Mouse (Mus musculus) MEL (cell line): ENCODE data around the gene Fkbp1b. TPM values are rescaled to one million over a fixed set of nuclear protein-coding genes. Genes with fewer than 3 reads are reported as not detected.

Experiments
- DNase-seq: peaks from one replicate; pipeline ENCODE4 v3.0.0; 2011; ENCODE audit warnings: low read depth, low spot score
- H3K27ac ChIP-seq: 2 replicates; pipeline ENCODE4 v1.5.1; 2012; ENCODE audit warnings: low read depth, mild to moderate bottlenecking, control low read depth, low read length, moderate library complexity; ENCODE audit not compliant: control insufficient read depth
- H3K27me3 ChIP-seq, 2 experiments: fragments of 150-350 bp in 1 of 2; sonication (generic) in 1 of 2; 2 replicates each; pipeline ENCODE4 v1.6.1; 2012; ENCODE audit warnings: low read length in 2 of 2, mild to moderate bottlenecking in 2 of 2, improper control_type of control experiment in 1 of 2, moderate library complexity in 1 of 2; ENCODE audit not compliant: insufficient read depth in 2 of 2, control insufficient read depth in 1 of 2
- H3K36me3 ChIP-seq, 2 experiments: 2 replicates each; pipeline ENCODE4 v1.6.1; 2012 to 2014; ENCODE audit warnings: low read length in 2 of 2, improper control_type of control experiment in 1 of 2, inconsistent platforms in 1 of 2, mild to moderate bottlenecking in 1 of 2; ENCODE audit not compliant: insufficient read depth in 2 of 2, control insufficient read depth in 1 of 2
- H3K4me1 ChIP-seq, 2 experiments: fragments of 150-350 bp in 1 of 2; sonication (generic) in 1 of 2; 2 replicates each; pipeline ENCODE4 v1.6.1; 2012; ENCODE audit warnings: low read length in 2 of 2, improper control_type of control experiment in 1 of 2, mild to moderate bottlenecking in 1 of 2; ENCODE audit not compliant: insufficient read depth in 2 of 2, control insufficient read depth in 1 of 2
- H3K4me3 ChIP-seq, 2 experiments: fragments of 150-350 bp in 1 of 2; sonication (generic) in 1 of 2; 2 replicates each; pipeline ENCODE4 v1.5.1; 2012; ENCODE audit warnings: low read depth in 2 of 2, low read length in 2 of 2, mild to moderate bottlenecking in 2 of 2, moderate library complexity in 2 of 2, control low read depth in 1 of 2, improper control_type of control experiment in 1 of 2; ENCODE audit not compliant: control insufficient read depth in 1 of 2, insufficient read depth in 1 of 2
- H3K79me2 ChIP-seq: 2 replicates; pipeline ENCODE4 v1.6.1; 2012; ENCODE audit warnings: mild to moderate bottlenecking, low read length, moderate library complexity; ENCODE audit not compliant: control insufficient read depth, poor library complexity, insufficient read depth
- H3K9ac ChIP-seq: 2 replicates; pipeline ENCODE4 v1.6.1; 2012; ENCODE audit warnings: low read depth, mild to moderate bottlenecking, control low read depth, low read length, moderate library complexity; ENCODE audit not compliant: control insufficient read depth, poor library complexity, severe bottlenecking
- H3K9me3 ChIP-seq: fragments of 150-350 bp; sonication (generic); replicated peaks from 2 replicates; pipeline ENCODE4 v1.6.1; 2012; ENCODE audit warnings: mild to moderate bottlenecking, low read length, improper control_type of control experiment, moderate library complexity; ENCODE audit not compliant: insufficient read depth
- CHD2 ChIP-seq: IDR thresholded peaks from 2 replicates; pipeline ENCODE4 v1.6.1; 2011; ENCODE audit warnings: low read length, improper control_type of control experiment
- CTCF ChIP-seq, 3 experiments: IDR thresholded peaks in 2 of 3; conservative IDR thresholded peaks in 1 of 3; 2 replicates each; pipeline ENCODE4 v1.5.1; 2011 to 2012; ENCODE audit warnings: low read length in 3 of 3, low read depth in 2 of 3, mild to moderate bottlenecking in 2 of 3, improper control_type of control experiment in 1 of 3, inconsistent platforms in 1 of 3, mixed read lengths in 1 of 3, moderate library complexity in 1 of 3; ENCODE audit not compliant: control insufficient read depth in 1 of 3, insufficient read depth in 1 of 3, poor library complexity in 1 of 3, severe bottlenecking in 1 of 3
- E2F4 ChIP-seq: IDR thresholded peaks from 2 replicates; pipeline ENCODE4 v1.6.1; 2011; ENCODE audit warnings: low read depth, low read length, improper control_type of control experiment, borderline replicate concordance
- ELF1 ChIP-seq: IDR thresholded peaks from 2 replicates; pipeline ENCODE4 v1.6.1; 2014; ENCODE audit warnings: low read depth, mild to moderate bottlenecking, inconsistent platforms, low read length, improper control_type of control experiment, moderate library complexity
- EP300 ChIP-seq, 2 experiments: IDR thresholded peaks; 2 replicates each; pipeline ENCODE4 v1.6.1; 2011; ENCODE audit warnings: improper control_type of control experiment in 2 of 2, low read length in 2 of 2, low read depth in 1 of 2, mild to moderate bottlenecking in 1 of 2
- ETS1 ChIP-seq: IDR thresholded peaks from 2 replicates; pipeline ENCODE4 v1.6.1; 2012; ENCODE audit warnings: low read depth, mild to moderate bottlenecking, inconsistent platforms, low read length, improper control_type of control experiment, moderate library complexity
- HCFC1 ChIP-seq: IDR thresholded peaks from 2 replicates; pipeline ENCODE4 v1.6.1; 2012; ENCODE audit warnings: low read depth, mild to moderate bottlenecking, inconsistent platforms, low read length, improper control_type of control experiment, moderate library complexity
- JUND ChIP-seq: IDR thresholded peaks from 2 replicates; pipeline ENCODE4 v1.6.1; 2011; ENCODE audit warnings: low read depth, mild to moderate bottlenecking, improper control_type of control experiment, low read length
- MAX ChIP-seq: IDR thresholded peaks from 2 replicates; pipeline ENCODE4 v1.6.1; 2011; ENCODE audit warnings: low read length, improper control_type of control experiment
- MAZ ChIP-seq: IDR thresholded peaks from 2 replicates; pipeline ENCODE4 v1.6.1; 2012; ENCODE audit warnings: low read depth, mild to moderate bottlenecking, inconsistent platforms, low read length, improper control_type of control experiment
- MEF2A ChIP-seq: IDR thresholded peaks from 2 replicates; pipeline ENCODE4 v1.6.1; 2014; ENCODE audit warnings: low read depth, mild to moderate bottlenecking, inconsistent platforms, low read length, improper control_type of control experiment; ENCODE audit not compliant: poor library complexity, insufficient replicate concordance, severe bottlenecking; ENCODE audit errors: extremely low read depth
- MXI1 ChIP-seq: IDR thresholded peaks from 2 replicates; pipeline ENCODE4 v1.6.1; 2011; ENCODE audit warnings: mild to moderate bottlenecking, low read depth, low read length, improper control_type of control experiment
- MYB ChIP-seq: IDR thresholded peaks from 2 replicates; pipeline ENCODE4 v1.6.1; 2011; ENCODE audit warnings: mild to moderate bottlenecking, low read depth, low read length, improper control_type of control experiment
- MYC ChIP-seq: IDR thresholded peaks from 2 replicates; pipeline ENCODE4 v1.6.1; 2011; ENCODE audit warnings: low read depth, mild to moderate bottlenecking, low read length, improper control_type of control experiment, moderate library complexity
- NELFE ChIP-seq: IDR thresholded peaks from 2 replicates; pipeline ENCODE4 v1.6.1; 2011; ENCODE audit warnings: low read depth, low read length, improper control_type of control experiment
- NRF1 ChIP-seq: IDR thresholded peaks from 2 replicates; pipeline ENCODE4 v1.6.1; 2014; ENCODE audit warnings: low read depth, mild to moderate bottlenecking, inconsistent platforms, low read length, improper control_type of control experiment, moderate library complexity; ENCODE audit not compliant: poor library complexity, insufficient read depth, severe bottlenecking
- POLR2A ChIP-seq, 2 experiments: IDR thresholded peaks; 2 replicates each; pipeline ENCODE4 v1.6.1; 2011 to 2012; ENCODE audit warnings: low read length in 2 of 2, mild to moderate bottlenecking in 2 of 2, control low read depth in 1 of 2, improper control_type of control experiment in 1 of 2, low read depth in 1 of 2, moderate library complexity in 1 of 2; ENCODE audit not compliant: control insufficient read depth in 1 of 2, insufficient read depth in 1 of 2, poor library complexity in 1 of 2
- POLR2AphosphoS2 ChIP-seq: IDR thresholded peaks from 2 replicates; pipeline ENCODE4 v1.6.1; 2011; ENCODE audit warnings: low read length, improper control_type of control experiment
- POLR2AphosphoS5 ChIP-seq: IDR thresholded peaks from 2 replicates; pipeline ENCODE4 v1.6.1; 2012; ENCODE audit warnings: low read depth, borderline replicate concordance, mild to moderate bottlenecking, inconsistent platforms, low read length, moderate library complexity, mixed read lengths
- RAD21 ChIP-seq: IDR thresholded peaks from 2 replicates; pipeline ENCODE4 v1.6.1; 2011; ENCODE audit warnings: mild to moderate bottlenecking, low read depth, low read length, improper control_type of control experiment
- SIN3A ChIP-seq: IDR thresholded peaks from 2 replicates; pipeline ENCODE4 v1.6.1; 2012; ENCODE audit warnings: low read length, improper control_type of control experiment, inconsistent platforms
- TAL1 ChIP-seq: IDR thresholded peaks from 2 replicates; pipeline ENCODE4 v1.6.1; 2012; ENCODE audit warnings: mild to moderate bottlenecking, inconsistent platforms, low read length, moderate library complexity, mixed read lengths
- TBP ChIP-seq: IDR thresholded peaks from 2 replicates; pipeline ENCODE4 v1.8.0; 2011; ENCODE audit warnings: low read depth, low read length, improper control_type of control experiment
- TCF12 ChIP-seq: IDR thresholded peaks from 2 replicates; pipeline ENCODE4 v1.6.1; 2014; ENCODE audit warnings: low read depth, mild to moderate bottlenecking, inconsistent platforms, low read length, improper control_type of control experiment, moderate library complexity
- USF2 ChIP-seq, 2 experiments: IDR thresholded peaks; 2 replicates each; pipeline ENCODE4 v1.6.1; 2011 to 2012; ENCODE audit warnings: improper control_type of control experiment in 2 of 2, low read length in 2 of 2, borderline replicate concordance in 1 of 2, inconsistent platforms in 1 of 2, low read depth in 1 of 2, mild to moderate bottlenecking in 1 of 2; ENCODE audit not compliant: insufficient read depth in 1 of 2
- ZMIZ1 ChIP-seq: IDR thresholded peaks from 2 replicates; pipeline ENCODE4 v1.6.1; 2012; ENCODE audit warnings: low read depth, mild to moderate bottlenecking, inconsistent platforms, low read length, improper control_type of control experiment, moderate library complexity
- polyA plus RNA-seq, 2 experiments: library from polyadenylated mRNA; stranded (reverse) in 1 of 2; unstranded in 1 of 2; fragments of >175 nt in 1 of 2; fragments of >200 nt in 1 of 2; gene quantifications; 2 replicates each; pipeline versions ENCODE4 v1.2.1 to v1.2.4; 2012; ENCODE audit warnings: low replicate concordance in 2 of 2, low read depth in 1 of 2; ENCODE audit not compliant: insufficient read length in 2 of 2, insufficient read depth in 1 of 2, missing spikeins in 1 of 2
- total RNA-seq: library from RNA; depleted of rRNA; stranded (reverse); fragments of 300-350 nt; gene quantifications from 2 replicates; pipeline ENCODE4 v1.2.3, GENCODE M21; 2012

Fkbp1b gene
- total and polyA plus RNA-seq, 3 experiments, result 2.1 to 6.8 TPM; not detected in 1

DNA sequence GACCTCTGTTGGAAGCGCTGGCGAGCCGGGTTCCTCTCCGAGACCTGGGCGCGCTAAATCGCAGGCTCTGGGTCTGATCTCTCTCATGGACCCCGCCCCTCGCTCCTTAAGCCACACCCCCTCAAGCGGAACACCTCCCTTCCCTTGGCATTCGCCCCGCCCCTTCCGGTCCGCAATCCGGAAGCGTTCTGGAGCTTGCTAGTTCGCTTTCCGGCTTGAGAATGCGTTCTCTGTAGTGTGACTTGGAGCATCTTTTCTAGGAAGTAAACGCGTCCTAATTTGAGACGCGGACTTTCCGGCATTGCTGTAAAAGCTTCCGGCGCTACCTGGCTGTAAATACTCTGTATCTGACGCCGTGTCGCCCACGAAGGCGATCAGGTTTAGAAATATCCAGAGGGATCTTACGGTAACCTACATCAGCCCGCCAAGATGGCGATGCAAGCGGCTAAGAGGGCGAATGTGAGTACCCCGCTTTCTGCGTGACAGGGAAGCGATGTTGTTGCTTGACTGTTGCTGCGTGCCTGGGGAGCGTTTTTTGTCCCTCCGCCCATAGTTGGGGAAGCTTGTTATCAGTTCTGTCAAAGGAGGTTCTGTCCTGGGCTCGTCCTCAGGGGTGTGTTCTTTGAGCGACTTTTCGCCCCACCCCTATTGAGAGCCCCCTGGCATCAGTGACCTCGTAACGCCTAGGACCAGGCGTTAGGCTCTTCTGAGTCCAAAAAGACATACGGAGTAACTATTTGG is 23.9 kb downstream of the Fkbp1b start, which contains the start of gene Sf3b6:
TSS of gene Sf3b6 (plus strand) at position 184 of the 741 bp plus-strand sequence.
- peaks cover 5 to 13% of the 10 kb centered on the region in 2 experiments for H3K36me3 ChIP-seq
- no peaks in the 10 kb centered on the region for H3K9me3 ChIP-seq
- H3K4me3 ChIP-seq, result peak within 1 kb of the TSS; percentile 82 to 85
- H3K9ac ChIP-seq, result peak within 1 kb of the TSS; percentile 90
- TF ChIP-seq E2F4, result peak; percentile 59; the same call in 1 of the 2 replicates
- peak; percentile 94 for TF ChIP-seq POLR2AphosphoS2
- TF ChIP-seq EP300 (IDR thresholded peaks at IDR 0.05; ENCODE audit: low read depth in 1 of 2, low read length in 2 of 2), result no peak
- no peak for TF ChIP-seq MYB
- TF ChIP-seq MEF2A, result no peak
- peak; percentile 44 for TF ChIP-seq MAX
- no peak for TF ChIP-seq TAL1
- TF ChIP-seq POLR2A (IDR thresholded peaks at IDR 0.05; ENCODE audit: control insufficient read depth in 1 of 2, insufficient read depth in 1 of 2, low read depth in 1 of 2, low read length in 2 of 2, poor library complexity in 1 of 2), result peak; percentile 61 to 96; a peak in 3 of 4 replicates
- no peak for TF ChIP-seq CTCF (IDR thresholded peaks at IDR 0.05 in 2 of 3, conservative IDR thresholded peaks at IDR 0.05 in 1 of 3; ENCODE audit: control insufficient read depth in 1 of 3, insufficient read depth in 1 of 3, low read depth in 2 of 3, low read length in 3 of 3, poor library complexity in 1 of 3, severe bottlenecking in 1 of 3)
- TF ChIP-seq HCFC1, result peak; percentile 88
- TF ChIP-seq MYC, result peak; percentile 82
- TF ChIP-seq MXI1, result peak; percentile 89
- no peak for TF ChIP-seq POLR2AphosphoS5
- TF ChIP-seq USF2 (IDR thresholded peaks at IDR 0.05; ENCODE audit: borderline replicate concordance in 1 of 2, insufficient read depth in 1 of 2, low read depth in 1 of 2, low read length in 2 of 2), result no peak
- TF ChIP-seq TBP, result peak; percentile 72
- peak; percentile 98 for TF ChIP-seq MAZ
- peak; percentile 94 for TF ChIP-seq SIN3A
- peak; percentile 97 for TF ChIP-seq ELF1
- TF ChIP-seq JUND, result no peak
- no peak for TF ChIP-seq RAD21
- 0 out of 2 replicates have a peak, but pooled peaks have one; percentile 28 for TF ChIP-seq NRF1
- peak; percentile 97 for TF ChIP-seq ZMIZ1
- no peak for TF ChIP-seq ETS1
- peak; percentile 79 for TF ChIP-seq TCF12
- TF ChIP-seq NELFE, result peak; percentile 96
- no peak for TF ChIP-seq CHD2
- no peaks in the 10 kb centered on the region for H3K27me3 ChIP-seq
- H3K27ac ChIP-seq, result peak within 1 kb of the TSS; percentile 86
- peaks cover 21% of the 10 kb centered on the region for H3K79me2 ChIP-seq
- H3K4me1 ChIP-seq, result peaks cover 4 to 9% of the 10 kb centered on the region in 2 experiments; a peak in 3 of 4 replicates
- DNase-seq, result peak; percentile 99
